9 mouse cellular contexts compared by ENCODE assay signal in the genomic region with DNA sequence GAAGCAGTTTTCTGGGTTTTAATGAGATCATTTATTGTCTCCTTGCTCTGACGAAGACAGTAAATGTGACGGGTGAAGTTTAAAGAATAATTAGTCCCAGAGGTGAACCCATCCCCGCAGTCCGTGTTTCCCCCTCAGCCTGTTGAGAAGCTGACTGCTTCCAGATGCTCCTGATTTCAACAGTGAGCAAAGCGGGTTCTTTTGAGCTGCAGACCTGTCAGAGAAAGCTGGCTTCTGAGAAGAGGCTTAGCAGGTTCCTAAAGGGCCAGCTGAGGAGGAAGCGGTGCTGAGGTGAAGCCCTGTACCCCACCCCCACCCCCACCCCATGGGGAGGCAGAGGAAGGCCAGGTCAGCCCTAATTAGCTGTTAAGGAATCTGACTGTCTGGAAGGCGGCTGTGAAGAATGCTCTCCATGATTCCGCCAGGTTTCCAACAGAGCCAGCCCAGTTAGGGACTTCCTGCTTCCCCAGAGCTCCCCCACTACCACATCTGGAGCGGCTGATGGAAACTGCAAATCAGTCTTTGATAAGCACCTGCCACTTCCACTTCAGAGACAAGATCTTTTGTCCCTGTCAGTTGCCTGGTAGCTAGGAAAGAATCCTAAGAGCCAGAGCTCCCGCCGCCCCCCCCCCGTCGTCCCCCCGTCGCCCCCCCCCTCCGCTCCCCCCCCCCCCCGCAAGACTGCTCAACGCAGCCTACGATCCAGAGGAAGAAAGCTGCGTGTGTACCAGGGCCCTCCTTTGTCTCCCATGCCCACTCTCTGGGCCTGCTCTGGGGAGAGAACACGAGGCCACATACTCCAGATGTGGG. TPM values are rescaled to one million over a fixed set of nuclear protein-coding genes. Genes with fewer than 3 reads are reported as not detected.
DNase-seq lines count a peak whose midpoint lies in the region; ATAC-seq and TF ChIP-seq lines count a peak whose summit lies in the region.
"Had no signal": no experiment of that assay in that cellular context is flagged by ENCODE, and none has a peak within 500 bp of the region (broad histone marks: within the 10 kb centered on the region; RNA-seq: fewer than 3 reads in every experiment).

No protein-coding gene starts in this region.

- peak overlapping the region; percentile 49 for H3K4me2 ChIP-seq in heart, embryonic 11.5 days
- no peak overlapping the region for H3K4me2 ChIP-seq in forebrain, postnatal 0 days (ENCODE audit: low read depth)
- peak overlapping the region; percentile 39 for H3K4me2 ChIP-seq in liver, embryonic 12.5 days

- 2% methylated on average over 16 of the region's 21 CpGs for whole genome bisulfite sequencing in heart, embryonic 11.5 days (ENCODE audit: insufficient replicate concordance)
- 4% methylated on average over 13 of the region's 21 CpGs for WGBS in forebrain, postnatal 0 days
- 17% methylated on average over 17 of the region's 21 CpGs for WGBS in liver, embryonic 12.5 days (ENCODE audit: insufficient replicate concordance)

- H3K9me3 ChIP-seq in heart, embryonic 11.5 days (replicated peaks; ENCODE audit: control insufficient read depth, low read length): no peaks in the 10 kb centered on the region
- H3K9me3 ChIP-seq in ES-E14 (ENCODE audit: control insufficient read depth, insufficient read depth, low read depth, low read length): no peaks in the 10 kb centered on the region
- H3K9me3 ChIP-seq in forebrain, postnatal 0 days (ENCODE audit: low read length): no peaks in the 10 kb centered on the region
- H3K9me3 ChIP-seq in liver, embryonic 12.5 days (replicated peaks): peaks cover 8% of the 10 kb centered on the region

- H3K36me3 ChIP-seq in heart, embryonic 11.5 days (ENCODE audit: control insufficient read depth, insufficient read depth, low read length): no peaks in the 10 kb centered on the region
- H3K36me3 ChIP-seq in ES-E14 (ENCODE audit: control insufficient read depth, insufficient read depth, low read length, poor library complexity, severe bottlenecking): no peaks in the 10 kb centered on the region
- no peaks in the 10 kb centered on the region for H3K36me3 ChIP-seq in forebrain, postnatal 0 days (ENCODE audit: insufficient read depth)
- H3K36me3 ChIP-seq in liver, embryonic 12.5 days: no peaks in the 10 kb centered on the region

- peak overlapping the region; percentile 49; the same call in 1 of the 2 replicates for H3K9ac ChIP-seq in heart, embryonic 11.5 days (ENCODE audit: low read depth, low read length)
- 0 out of 2 replicates have a peak overlapping the region, but pooled peaks have one; percentile 1 for H3K9ac ChIP-seq in ES-E14 (ENCODE audit: insufficient read depth, low read depth, low read length, poor library complexity, severe bottlenecking)
- no peak overlapping the region for H3K9ac ChIP-seq in forebrain, postnatal 0 days
- H3K9ac ChIP-seq in liver, embryonic 12.5 days: no peak overlapping the region

- H3K27me3 ChIP-seq in heart, embryonic 11.5 days (ENCODE audit: control insufficient read depth, insufficient read depth, low read length): no peaks in the 10 kb centered on the region
- no peaks in the 10 kb centered on the region for H3K27me3 ChIP-seq in forebrain, postnatal 0 days (ENCODE audit: insufficient read depth, low read length)
- no peaks in the 10 kb centered on the region for H3K27me3 ChIP-seq in liver, embryonic 12.5 days (replicated peaks)

- H3K4me3 ChIP-seq in heart, embryonic 11.5 days (ENCODE audit: low read depth, low read length): 0 out of 2 replicates have a peak overlapping the region, but pooled peaks have one; percentile 12
- no peak overlapping the region for H3K4me3 ChIP-seq in ES-E14 (ENCODE audit: insufficient read depth in 1 of 2, low read depth in 1 of 2, low read length in 2 of 2, poor library complexity in 1 of 2, severe bottlenecking in 1 of 2)
- H3K4me3 ChIP-seq in forebrain, postnatal 0 days (ENCODE audit: low read depth, low read length): no peak overlapping the region
- no peak overlapping the region for H3K4me3 ChIP-seq in liver, embryonic 12.5 days
- H3K4me3 ChIP-seq: left cerebral cortex, adult 2 months had no signal

- TF ChIP-seq CTCF in forebrain, postnatal 0 days (IDR thresholded peaks at IDR 0.05; ENCODE audit: low read depth): no peak

- H3K4me1 ChIP-seq in heart, embryonic 11.5 days (ENCODE audit: control insufficient read depth, insufficient read depth, low read length): peaks cover 31% of the 10 kb centered on the region
- H3K4me1 ChIP-seq in ES-E14 (ENCODE audit: control insufficient read depth in 2 of 2, insufficient read depth in 2 of 2, low read length in 2 of 2, poor library complexity in 1 of 2): peaks cover 10 to 17% of the 10 kb centered on the region in 2 experiments; a peak in 3 of 4 replicates
- 0 out of 2 replicates have a peak, but pooled peaks cover 7% of the 10 kb centered on the region for H3K4me1 ChIP-seq in forebrain, postnatal 0 days (ENCODE audit: insufficient read depth)
- peaks cover 50% of the 10 kb centered on the region for H3K4me1 ChIP-seq in liver, embryonic 12.5 days

- ATAC-seq in heart, embryonic 11.5 days (replicated peaks; ENCODE audit: insufficient number of reproducible peaks, low FRiP score, low TSS enrichment): peak; percentile 51; the same call in 1 of the 2 replicates
- peak; percentile 46 for ATAC-seq in forebrain, postnatal 0 days
- ATAC-seq in liver, embryonic 12.5 days: no peak

- no peak for DNase-seq in heart, adult 18-20 months
- no peak for DNase-seq in ES-E14 (ENCODE audit: low read depth, low spot score)
- DNase-seq in forebrain, postnatal 0 days: peak; percentile 30
- no peak for DNase-seq in adrenal gland, postnatal 25 days
- DNase-seq in ovary, postnatal 10 days (ENCODE audit: low spot score): no peak
- DNase-seq in thymus, postnatal 4 days: no peak

- peak overlapping the region; percentile 78 for H3K27ac ChIP-seq in heart, embryonic 11.5 days (ENCODE audit: low read depth, low read length)
- H3K27ac ChIP-seq in ES-E14 (ENCODE audit: insufficient read depth, low read depth, low read length, poor library complexity, severe bottlenecking): no peak overlapping the region
- H3K27ac ChIP-seq in forebrain, postnatal 0 days (ENCODE audit: low read depth, low read length): peak overlapping the region; percentile 69
- peak overlapping the region; percentile 45; the same call in 1 of the 2 replicates for H3K27ac ChIP-seq in liver, embryonic 12.5 days
- H3K27ac ChIP-seq: left cerebral cortex, adult 2 months had no signal

- in situ Hi-C loops in ES-E14 (cut with MboI; ENCODE audit: low sequenced_read_pairs in 2 of 2, unreplicated experiment in 2 of 2): no loop called here

TF ChIP-seq in ES-E14, 5 proteins besides CTCF, POLR2A, EP300 and RAD21:
- TF ChIP-seq ZNF384 (IDR thresholded peaks at IDR 0.05; ENCODE audit: low read depth, low read length): no peak
- no peak for TF ChIP-seq ZC3H11A (IDR thresholded peaks at IDR 0.05; ENCODE audit: borderline replicate concordance, low read depth, low read length)
- no peak for TF ChIP-seq CHD2 (IDR thresholded peaks at IDR 0.05; ENCODE audit: low read depth, low read length)
- no peak for TF ChIP-seq MAFK (IDR thresholded peaks at IDR 0.05; ENCODE audit: insufficient read depth, low read depth, low read length)
- no peak for TF ChIP-seq HCFC1 (IDR thresholded peaks at IDR 0.05; ENCODE audit: borderline replicate concordance, insufficient read depth, low read length)

RNA-seq across cellular contexts. Expression of a gene that starts 25.4 kb away (rescaled TPM):
- 7.2 and 9.5 TPM in 2 replicates for polyA plus RNA-seq in heart, embryonic 11.5 days (2014; fragmentation: Nextera tagmentation; extraction: Ambion mirVana)
- 1 to 10 TPM; 1.6 to 3.3 TPM for total RNA-seq in heart, adult 18-20 months (2021)
- 2.3 and 2.8 TPM in 2 replicates for total RNA-seq in ES-E14 (2012; rRNA removed)
- 2.6 and 2.8 TPM in 2 replicates for total RNA-seq in forebrain, postnatal 0 days (2014; rRNA removed)
- 1.8 TPM in 2 replicates for polyA plus RNA-seq in forebrain, postnatal 0 days (2015; fragmentation: Nextera tagmentation; extraction: Ambion mirVana)
- 2.1 TPM in 2 replicates for polyA plus RNA-seq in liver, embryonic 12.5 days (2016; fragmentation: Nextera tagmentation; extraction: Ambion mirVana)
- 5.7 and 8.3 TPM in 2 replicates for total RNA-seq in adrenal gland, postnatal 25 days (2021)

RNA-seq across cellular contexts. Expression of a gene that starts 59.1 kb away (rescaled TPM):
- 8.9 and 10.2 TPM in 2 replicates for polyA plus RNA-seq in heart, embryonic 11.5 days (2014; fragmentation: Nextera tagmentation; extraction: Ambion mirVana)
- 1 to 10 TPM; 2.4 to 2.8 TPM for total RNA-seq in heart, adult 18-20 months (2021)
- total RNA-seq in ES-E14 (2012; rRNA removed): 1.3 and 1.6 TPM in 2 replicates
- 10.7 and 14.2 TPM in 2 replicates for total RNA-seq in forebrain, postnatal 0 days (2014; rRNA removed)
- 24.6 and 30.4 TPM in 2 replicates for polyA plus RNA-seq in forebrain, postnatal 0 days (2015; fragmentation: Nextera tagmentation; extraction: Ambion mirVana)
- 1.8 and 3.6 TPM in 2 replicates for polyA plus RNA-seq in liver, embryonic 12.5 days (2016; fragmentation: Nextera tagmentation; extraction: Ambion mirVana)
- 10.1 and 18.8 TPM in 2 replicates for total RNA-seq in adrenal gland, postnatal 25 days (2021)

Comparison
In these comparisons a context has a peak if more than half of its experiments do, and no peak if none do; other contexts are left out.
1. H3K9ac ChIP-seq: peak in heart, embryonic 11.5 days (single experiment) and ES-E14 (single experiment); none in forebrain, postnatal 0 days (single experiment) and liver, embryonic 12.5 days (single experiment).